30 mouse cellular contexts compared by ENCODE assay signal in genomic region chr3:96553601-96554000, GRCm38 (mm10). TPM values are rescaled to one million over a fixed set of nuclear protein-coding genes. Genes with fewer than 3 reads are reported as not detected.
DNase-seq lines count a peak whose midpoint lies in the region; ATAC-seq and TF ChIP-seq lines count a peak whose summit lies in the region.
"Had no signal": no experiment of that assay in that cellular context is flagged by ENCODE, and none has a peak within 500 bp of the region (broad histone marks: within the 10 kb centered on the region; RNA-seq: fewer than 3 reads in every experiment).

No protein-coding gene starts in this region.

- TF ChIP-seq CTCF in MEL (IDR thresholded peaks at IDR 0.05 in 2 of 3, conservative IDR thresholded peaks at IDR 0.05 in 1 of 3; ENCODE audit: control insufficient read depth in 1 of 3, insufficient read depth in 1 of 3, low read depth in 2 of 3, low read length in 3 of 3, poor library complexity in 1 of 3, severe bottlenecking in 1 of 3), result no peak

- TF ChIP-seq EP300 in MEL (IDR thresholded peaks at IDR 0.05; ENCODE audit: low read depth in 1 of 2, low read length in 2 of 2), result no peak

- TF ChIP-seq RAD21 in MEL (IDR thresholded peaks at IDR 0.05; ENCODE audit: low read depth, low read length), result no peak

- no peak overlapping the region for H3K27ac ChIP-seq in intestine, embryonic 16.5 days (ENCODE audit: low read length)
- H3K27ac ChIP-seq in intestine, embryonic 15.5 days, result no peak overlapping the region
- peak overlapping the region; percentile 55 for H3K27ac ChIP-seq in MEL (ENCODE audit: control insufficient read depth, low read depth, low read length)
- 0 out of 2 replicates have a peak overlapping the region, but pooled peaks have one; percentile 40 for H3K27ac ChIP-seq in stomach, embryonic 15.5 days
- H3K27ac ChIP-seq: forebrain, embryonic 12.5 days; hindbrain, embryonic 12.5 days; hindbrain, postnatal 0 days; limb, embryonic 12.5 days had no signal

- no peak overlapping the region for H3K4me3 ChIP-seq in intestine, embryonic 16.5 days (ENCODE audit: low read length)
- no peak overlapping the region for H3K4me3 ChIP-seq in intestine, embryonic 15.5 days (replicated peaks)
- H3K4me3 ChIP-seq in MEL (ENCODE audit: control insufficient read depth in 1 of 2, insufficient read depth in 1 of 2, low read depth in 2 of 2, low read length in 2 of 2), result peak overlapping the region; percentile 37 to 39
- no peak overlapping the region for H3K4me3 ChIP-seq in stomach, embryonic 15.5 days (replicated peaks)
- H3K4me3 ChIP-seq: erythroblast, embryonic 14.5 days; forebrain, embryonic 12.5 days; hindbrain, embryonic 12.5 days; limb, embryonic 12.5 days had no signal

- peaks cover 13% of the 10 kb centered on the region for H3K79me2 ChIP-seq in MEL (ENCODE audit: control insufficient read depth, insufficient read depth, low read length, poor library complexity)

- ATAC-seq in intestine, embryonic 16.5 days, result no peak
- ATAC-seq in intestine, embryonic 15.5 days, result no peak
- no peak for ATAC-seq in stomach, embryonic 15.5 days (ENCODE audit: insufficient read depth, low FRiP score, low read depth)
- ATAC-seq: hindbrain, postnatal 0 days; intestine, postnatal 0 days had no signal

- no peak overlapping the region for H3K4me2 ChIP-seq in intestine, embryonic 16.5 days (ENCODE audit: low read depth, low read length)
- no peak overlapping the region for H3K4me2 ChIP-seq in intestine, embryonic 15.5 days (replicated peaks)
- no peak overlapping the region for H3K4me2 ChIP-seq in stomach, embryonic 15.5 days
- H3K4me2 ChIP-seq: forebrain, embryonic 12.5 days; hindbrain, embryonic 12.5 days; limb, embryonic 12.5 days had no signal

- H3K36me3 ChIP-seq in intestine, embryonic 16.5 days (ENCODE audit: control insufficient read depth, insufficient read depth, low read length), result no peaks in the 10 kb centered on the region
- H3K36me3 ChIP-seq in intestine, embryonic 15.5 days, result no peaks in the 10 kb centered on the region
- peaks cover 0 to 32% of the 10 kb centered on the region in 2 experiments; a peak in 2 of 4 replicates for H3K36me3 ChIP-seq in MEL (ENCODE audit: control insufficient read depth in 1 of 2, insufficient read depth in 2 of 2, low read length in 2 of 2)
- no peaks in the 10 kb centered on the region for H3K36me3 ChIP-seq in stomach, embryonic 15.5 days
- H3K36me3 ChIP-seq: forebrain, embryonic 12.5 days; hindbrain, embryonic 12.5 days; limb, embryonic 12.5 days had no signal

- TF ChIP-seq POLR2A in MEL (IDR thresholded peaks at IDR 0.05; ENCODE audit: control insufficient read depth in 1 of 2, insufficient read depth in 1 of 2, low read depth in 1 of 2, low read length in 2 of 2, poor library complexity in 1 of 2), result no peak

- intact Hi-C loops in left cerebral cortex, postnatal 10 days (cut with DNase I), result loop anchor here (5.0 kb wide), 1 partner anchor 84 kb away; the partner anchor contains the start of genes Gm42957 and Pex11b

- peaks cover 26% of the 10 kb centered on the region for H3K4me1 ChIP-seq in intestine, embryonic 16.5 days (ENCODE audit: control insufficient read depth, insufficient read depth, low read length)
- peaks cover 27% of the 10 kb centered on the region for H3K4me1 ChIP-seq in intestine, embryonic 15.5 days (replicated peaks)
- peaks cover 23 to 34% of the 10 kb centered on the region in 2 experiments for H3K4me1 ChIP-seq in MEL (ENCODE audit: control insufficient read depth in 1 of 2, insufficient read depth in 2 of 2, low read length in 2 of 2)
- H3K4me1 ChIP-seq in stomach, embryonic 15.5 days, result peaks cover 28% of the 10 kb centered on the region

- no peaks in the 10 kb centered on the region for H3K9me3 ChIP-seq in intestine, embryonic 16.5 days (ENCODE audit: control insufficient read depth, low read length)
- H3K9me3 ChIP-seq in intestine, embryonic 15.5 days, result no peaks in the 10 kb centered on the region
- H3K9me3 ChIP-seq in MEL (replicated peaks; ENCODE audit: insufficient read depth, low read length), result no peaks in the 10 kb centered on the region
- H3K9me3 ChIP-seq in stomach, embryonic 15.5 days, result no peaks in the 10 kb centered on the region
- H3K9me3 ChIP-seq: forebrain, embryonic 12.5 days; hindbrain, embryonic 12.5 days; limb, embryonic 12.5 days had no signal

- DNase-seq in heart, adult 11 months, result peak; percentile 94
- no peak for DNase-seq in heart, adult 9 months (ENCODE audit: low spot score in 2 of 2)
- DNase-seq in MEL (ENCODE audit: low read depth, low spot score), result peak; percentile 80
- DNase-seq in left cerebral cortex, postnatal 10 days (ENCODE audit: extremely low spot score in 1 of 2, low spot score in 2 of 2), result no peak
- DNase-seq: adrenal gland, postnatal 25 days; cerebellum, adult 2 months; cerebellum, postnatal 14 days; gastrocnemius, postnatal 25 days; lung, postnatal 10 days; midbrain, embryonic 14.5 days; thymus, adult 2 months; thymus, postnatal 36 days had no signal

- WGBS in intestine, embryonic 16.5 days, result 64% methylated on average over 6 of the region's 6 CpGs
- 60% methylated on average over 6 of the region's 6 CpGs for WGBS in intestine, embryonic 15.5 days
- WGBS in stomach, embryonic 15.5 days, result 65% methylated on average over 6 of the region's 6 CpGs

- H3K27me3 ChIP-seq in intestine, embryonic 16.5 days (replicated peaks; ENCODE audit: control insufficient read depth, insufficient read depth, low read length), result no peaks in the 10 kb centered on the region
- H3K27me3 ChIP-seq in intestine, embryonic 15.5 days (replicated peaks), result no peaks in the 10 kb centered on the region
- H3K27me3 ChIP-seq in MEL (ENCODE audit: control insufficient read depth in 1 of 2, insufficient read depth in 2 of 2, low read length in 2 of 2), result no peaks in the 10 kb centered on the region
- H3K27me3 ChIP-seq in stomach, embryonic 15.5 days (replicated peaks), result no peaks in the 10 kb centered on the region
- H3K27me3 ChIP-seq: forebrain, embryonic 12.5 days; hindbrain, embryonic 12.5 days; limb, embryonic 12.5 days had no signal

- 0 out of 2 replicates have a peak overlapping the region, but pooled peaks have one; percentile 18 for H3K9ac ChIP-seq in intestine, embryonic 16.5 days (ENCODE audit: low read depth, low read length)
- H3K9ac ChIP-seq in intestine, embryonic 15.5 days, result no peak overlapping the region
- peak overlapping the region; percentile 48 for H3K9ac ChIP-seq in MEL (ENCODE audit: control insufficient read depth, low read depth, low read length, poor library complexity, severe bottlenecking)
- no peak overlapping the region for H3K9ac ChIP-seq in stomach, embryonic 15.5 days
- H3K9ac ChIP-seq: forebrain, embryonic 12.5 days; hindbrain, embryonic 12.5 days; limb, embryonic 12.5 days had no signal

TF ChIP-seq in MEL, 35 proteins besides CTCF, POLR2A, EP300 and RAD21 (continues in another document):
- TF ChIP-seq MAZ (IDR thresholded peaks at IDR 0.05; ENCODE audit: low read depth, low read length) (no peak), BHLHE40 (IDR thresholded peaks at IDR 0.05; ENCODE audit: borderline replicate concordance, low read depth, low read length) (no peak)

RNA-seq across cellular contexts. Expression of gene Txnip, which starts 4.2 kb away (rescaled TPM):
- 146 and 152 TPM in 2 replicates for polyA plus RNA-seq in intestine, embryonic 16.5 days (2015; fragmentation: Nextera tagmentation; extraction: Ambion mirVana)
- 136 and 146 TPM in 2 replicates for polyA plus RNA-seq in intestine, embryonic 15.5 days (2015; fragmentation: Nextera tagmentation; extraction: Ambion mirVana)
- 183 and 191 TPM in 2 replicates for total RNA-seq in MEL (2012; rRNA removed)
- 1,000 to 10,000 TPM in 1 of 2 experiments, 100 to 1,000 TPM in 1; 237 to 1,680 TPM for polyA plus RNA-seq in MEL (2012; ENCODE audit: insufficient read depth in 1 of 2, insufficient read length in 2 of 2, low read depth in 1 of 2, low replicate concordance in 2 of 2, missing spikeins in 1 of 2)
- polyA plus RNA-seq in stomach, embryonic 15.5 days (2015; fragmentation: Nextera tagmentation; extraction: Ambion mirVana), result 140 and 159 TPM in 2 replicates
- 10 to 100 TPM; 40.3 to 45.4 TPM for total RNA-seq in left cerebral cortex, postnatal 10 days (2021)

RNA-seq across cellular contexts. Expression of gene Gm16253, which starts 23.2 kb away (rescaled TPM):
- 0.45 and 0.97 TPM in 2 replicates for polyA plus RNA-seq in intestine, embryonic 16.5 days (2015; fragmentation: Nextera tagmentation; extraction: Ambion mirVana)
- polyA plus RNA-seq in intestine, embryonic 15.5 days (2015; fragmentation: Nextera tagmentation; extraction: Ambion mirVana), result 0.67 and 1.5 TPM in 2 replicates
- total RNA-seq in MEL (2012; rRNA removed), result not detected in 2 replicates
- 1 to 10 TPM in 1 of 2 experiments, not detected in 1; 1.4 TPM for polyA plus RNA-seq in MEL (2012; ENCODE audit: insufficient read depth in 1 of 2, insufficient read length in 2 of 2, low read depth in 1 of 2, low replicate concordance in 2 of 2, missing spikeins in 1 of 2)
- polyA plus RNA-seq in stomach, embryonic 15.5 days (2015; fragmentation: Nextera tagmentation; extraction: Ambion mirVana), result 1.6 and 1.8 TPM in 2 replicates
- not detected for total RNA-seq in left cerebral cortex, postnatal 10 days (2021)
- total RNA-seq: adrenal gland, postnatal 25 days; hindbrain, postnatal 0 days; layer of hippocampus, adult 18-20 months; layer of hippocampus, postnatal 10 days; left cerebral cortex, adult 18-20 months; left cerebral cortex, postnatal 25 days; liver, adult 2 months; monocyte, adult 5-6 weeks had no signal
- polyA plus RNA-seq: brain, embryonic 14.5 days; cerebellum, adult 2 months; cortical plate, adult 2 months; embryonic facial prominence, embryonic 14.5 days; erythroblast, embryonic 14.5 days; liver, adult 2 months; thymus, adult 2 months had no signal

RNA-seq across cellular contexts. Expression of gene Hfe2, which starts 28.6 kb away (rescaled TPM):
- 0.15 and 0.37 TPM in 2 replicates for polyA plus RNA-seq in intestine, embryonic 16.5 days (2015; fragmentation: Nextera tagmentation; extraction: Ambion mirVana)
- polyA plus RNA-seq in intestine, embryonic 15.5 days (2015; fragmentation: Nextera tagmentation; extraction: Ambion mirVana), result 0.29 and 0.37 TPM in 2 replicates
- total RNA-seq in MEL (2012; rRNA removed), result not detected in 2 replicates
- polyA plus RNA-seq in MEL (2012; ENCODE audit: insufficient read depth in 1 of 2, insufficient read length in 2 of 2, low read depth in 1 of 2, low replicate concordance in 2 of 2, missing spikeins in 1 of 2), result not detected
- 0.72 and 0.78 TPM in 2 replicates for polyA plus RNA-seq in stomach, embryonic 15.5 days (2015; fragmentation: Nextera tagmentation; extraction: Ambion mirVana)
- total RNA-seq in left cerebral cortex, postnatal 10 days (2021), result under 1 TPM; 0.39 to 0.57 TPM
- total RNA-seq: adrenal gland, postnatal 25 days; monocyte, adult 5-6 weeks had no signal
- polyA plus RNA-seq: erythroblast, embryonic 14.5 days; intestine, postnatal 0 days had no signal

RNA-seq across cellular contexts. Expression of gene Polr3gl, which starts 40.4 kb away (rescaled TPM):
- 23.1 and 24.4 TPM in 2 replicates for polyA plus RNA-seq in intestine, embryonic 16.5 days (2015; fragmentation: Nextera tagmentation; extraction: Ambion mirVana)
- polyA plus RNA-seq in intestine, embryonic 15.5 days (2015; fragmentation: Nextera tagmentation; extraction: Ambion mirVana), result 26.5 and 31.3 TPM in 2 replicates
- 26.4 and 31.1 TPM in 2 replicates for total RNA-seq in MEL (2012; rRNA removed)
- polyA plus RNA-seq in MEL (2012; ENCODE audit: insufficient read depth in 1 of 2, insufficient read length in 2 of 2, low read depth in 1 of 2, low replicate concordance in 2 of 2, missing spikeins in 1 of 2), result 10 to 100 TPM in 1 of 2 experiments, not detected in 1; 39.8 TPM
- 35.3 and 37.3 TPM in 2 replicates for polyA plus RNA-seq in stomach, embryonic 15.5 days (2015; fragmentation: Nextera tagmentation; extraction: Ambion mirVana)
- total RNA-seq in left cerebral cortex, postnatal 10 days (2021), result 10 to 100 TPM; 26.3 to 29.3 TPM

RNA-seq across cellular contexts. Expression of gene Ankrd34a, which starts 42.8 kb away (rescaled TPM):
- 2.0 and 2.1 TPM in 2 replicates for polyA plus RNA-seq in intestine, embryonic 16.5 days (2015; fragmentation: Nextera tagmentation; extraction: Ambion mirVana)
- polyA plus RNA-seq in intestine, embryonic 15.5 days (2015; fragmentation: Nextera tagmentation; extraction: Ambion mirVana), result 1.9 and 2.3 TPM in 2 replicates
- total RNA-seq in MEL (2012; rRNA removed), result 0.15 and 0.16 TPM in 2 replicates
- polyA plus RNA-seq in MEL (2012; ENCODE audit: insufficient read depth in 1 of 2, insufficient read length in 2 of 2, low read depth in 1 of 2, low replicate concordance in 2 of 2, missing spikeins in 1 of 2), result under 1 TPM in 1 of 2 experiments, not detected in 1; 0.78 TPM
- 2.2 and 2.5 TPM in 2 replicates for polyA plus RNA-seq in stomach, embryonic 15.5 days (2015; fragmentation: Nextera tagmentation; extraction: Ambion mirVana)
- 10 to 100 TPM; 56.6 to 57.0 TPM for total RNA-seq in left cerebral cortex, postnatal 10 days (2021)
- total RNA-seq: liver, adult 2 months; monocyte, adult 5-6 weeks had no signal
- polyA plus RNA-seq: erythroblast, embryonic 14.5 days had no signal

Comparison
In these comparisons a context has a peak if more than half of its experiments do, and no peak if none do; other contexts are left out.
1. DNase-seq: peak in heart, adult 11 months (single experiment) and MEL (single experiment); none in heart, adult 9 months (0 of 2) and left cerebral cortex, postnatal 10 days (0 of 2).
2. H3K9ac ChIP-seq: peak in intestine, embryonic 16.5 days (single experiment) and MEL (single experiment); none in intestine, embryonic 15.5 days (single experiment) and stomach, embryonic 15.5 days (single experiment).
3. H3K27ac ChIP-seq: peak in MEL (single experiment) and stomach, embryonic 15.5 days (single experiment); none in intestine, embryonic 16.5 days (single experiment) and intestine, embryonic 15.5 days (single experiment).
4. H3K4me3 ChIP-seq: peak in MEL (2 of 2); none in intestine, embryonic 16.5 days (single experiment), intestine, embryonic 15.5 days (single experiment) and stomach, embryonic 15.5 days (single experiment).